Mouse (Mus musculus) midbrain, postnatal 0 days (tissue): ENCODE data around the gene Sptlc3. TPM values are rescaled to one million over a fixed set of nuclear protein-coding genes. Genes with fewer than 3 reads are reported as not detected.
A peak's percentile ranks its signal among the peaks of the same experiment; 100 is the strongest.

Source experiments
- ATAC-seq: fragments of 200-750 bp; cut with Nextera tagmentation; 2 replicates; pipeline ENCODE4 v1.8.0; 2017; ENCODE audit warnings: moderate number of reproducible peaks, mild to moderate bottlenecking, moderate TSS enrichment, moderate library complexity; ENCODE audit not compliant: low FRiP score
- DNase-seq: peaks from one replicate; pipeline ENCODE4 v3.0.0-alpha.2; 2015; ENCODE audit warnings: low spot score
- H3K27ac ChIP-seq: fragments of 300-500 bp; sonication (generic); 2 replicates; pipeline ENCODE4 v1.5.1; 2014; ENCODE audit warnings: low read depth, mild to moderate bottlenecking, low read length, mixed read lengths
- H3K27me3 ChIP-seq: fragments of 300-500 bp; sonication (generic); 2 replicates; pipeline ENCODE4 v1.6.1; 2014; ENCODE audit warnings: low read length, control low read depth, mixed read lengths; ENCODE audit not compliant: insufficient read depth
- H3K36me3 ChIP-seq: fragments of 300-500 bp; sonication (generic); 2 replicates; pipeline ENCODE4 v1.6.1; 2014; ENCODE audit warnings: low read length, control low read depth, mixed read lengths; ENCODE audit not compliant: insufficient read depth
- H3K4me1 ChIP-seq: fragments of 300-500 bp; sonication (generic); 2 replicates; pipeline ENCODE4 v1.6.1; 2014; ENCODE audit warnings: mild to moderate bottlenecking, control low read depth, antibody characterized with exemption, low read length, mixed read lengths; ENCODE audit not compliant: insufficient read depth
- H3K4me2 ChIP-seq: fragments of 300-500 bp; sonication (generic); 2 replicates; pipeline ENCODE4 v1.6.1; 2014; ENCODE audit warnings: low read depth, mild to moderate bottlenecking, low read length, mixed read lengths; ENCODE audit not compliant: poor library complexity, severe bottlenecking
- H3K4me3 ChIP-seq: fragments of 300-500 bp; sonication (generic); 2 replicates; pipeline ENCODE4 v1.5.1; 2014; ENCODE audit warnings: low read depth, mild to moderate bottlenecking, low read length, moderate library complexity
- H3K9ac ChIP-seq: fragments of 300-500 bp; sonication (generic); replicated peaks from 2 replicates; pipeline ENCODE4 v1.6.1; 2014; ENCODE audit warnings: mild to moderate bottlenecking, low read length, moderate library complexity, mixed read lengths; ENCODE audit not compliant: poor library complexity, severe bottlenecking
- H3K9me3 ChIP-seq: fragments of 300-500 bp; sonication (generic); 2 replicates; pipeline ENCODE4 v1.6.1; 2016; ENCODE audit warnings: low read length, control low read depth
- CTCF ChIP-seq: IDR thresholded peaks from 2 replicates; pipeline ENCODE4 v1.5.1; 2016; ENCODE audit warnings: antibody characterized with exemption, mild to moderate bottlenecking
- WGBS: fragments of 180-500 bp; shearing (Covaris S2); extraction: QIAGEN DNeasy Blood & Tissue Kit; methylation state at CpG from one replicate; pipeline ENCODE4 v1.1.7; 2014; 5-methylcytosine and 5-hydroxymethylcytosine counted together
- polyA plus RNA-seq: library from polyadenylated mRNA; unstranded; fragments of >200 nt; fragmentation: Nextera tagmentation; extraction: Ambion mirVana; gene quantifications from 2 replicates; pipeline ENCODE4 v1.2.1, GENCODE M21; 2015
- total RNA-seq: library from RNA; depleted of rRNA; stranded (reverse); fragments of >200 nt; gene quantifications from 2 replicates; pipeline ENCODE4 v1.2.3, GENCODE M21; 2014; rRNA removed

The Sptlc3 gene
- total and polyA plus RNA-seq, 2 experiments from 2014 or later = 0.22 to 0.59 TPM

DNA sequence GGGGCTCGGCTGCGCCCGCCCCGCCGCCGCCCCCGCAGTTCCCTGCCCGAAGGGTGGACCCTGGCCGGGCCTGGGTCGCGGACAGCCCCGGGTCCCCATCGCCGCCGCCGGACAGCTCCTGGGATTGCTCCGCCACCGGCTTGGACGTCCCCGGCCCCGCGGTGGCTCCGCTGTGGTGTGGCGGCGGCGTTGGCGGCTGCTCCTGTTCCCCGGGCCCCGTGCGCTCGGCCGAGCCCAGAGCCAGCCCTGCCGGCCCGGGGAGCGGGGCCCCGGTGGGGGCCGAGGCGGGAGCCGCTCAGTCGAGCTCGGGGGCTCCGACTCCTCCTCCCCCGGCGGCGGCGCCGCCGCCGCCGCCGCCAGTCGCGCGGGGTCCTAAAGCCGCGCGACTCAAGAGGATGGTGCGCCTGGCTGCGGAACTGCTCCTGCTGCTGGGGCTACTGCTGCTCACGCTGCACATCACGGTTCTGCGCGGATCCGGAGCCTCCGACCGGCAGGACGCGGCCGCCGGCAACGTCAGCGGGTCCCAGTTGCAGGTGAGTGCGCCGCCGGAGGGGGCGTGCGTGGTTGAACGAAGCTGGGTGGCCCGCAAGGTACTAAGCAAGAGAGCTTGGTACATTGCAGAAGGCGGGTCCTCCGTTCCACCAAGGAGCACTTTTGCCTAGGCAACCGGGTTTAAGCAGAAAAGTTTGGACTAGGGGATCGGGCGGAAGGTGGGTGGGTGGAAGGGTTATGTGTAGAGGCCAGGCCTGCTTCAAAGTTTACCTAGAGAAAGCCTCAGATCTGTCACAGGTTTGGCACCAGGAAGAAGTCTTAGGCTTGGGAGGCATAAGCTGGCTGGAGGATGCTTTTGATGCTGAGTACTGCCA is 184.8 kb downstream of the Sptlc3 start:
- Histone ChIP-seq H3K9me3 (no peaks in the 10 kb centered on the region), H3K4me3 (peak overlapping the region; percentile 92), H3K36me3 (no peaks in the 10 kb centered on the region), H3K4me2 (peak overlapping the region; percentile 100), H3K9ac (peak overlapping the region; percentile 65), H3K27me3 (no peaks in the 10 kb centered on the region), H3K4me1 (no peaks in the 10 kb centered on the region), H3K27ac (no peak overlapping the region)
- DNase-seq = peak; percentile 76
- peak; percentile 54 for TF ChIP-seq CTCF
- WGBS = under 1% methylated on average over 77 of the region's 84 CpGs
- peak; percentile 90 for ATAC-seq

DNA sequence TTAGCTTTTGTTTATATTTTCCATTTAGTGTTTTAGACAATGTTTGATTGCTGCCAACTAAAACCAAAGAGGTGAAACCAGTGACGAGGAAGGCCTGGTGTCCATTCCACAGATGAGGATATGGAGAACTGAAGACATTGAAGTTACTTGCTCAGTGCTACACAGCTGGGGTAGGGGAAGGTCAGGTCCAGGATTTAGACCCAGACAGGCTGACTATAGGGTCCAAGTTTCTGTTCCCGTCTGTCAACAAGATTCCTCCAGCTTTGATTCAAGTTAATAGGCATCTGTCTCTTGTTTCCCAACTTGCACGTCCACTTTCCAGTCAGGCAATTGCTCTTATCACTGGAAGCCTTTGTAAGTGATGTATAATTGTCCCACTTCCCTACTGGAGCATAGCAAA is 188.8 kb downstream of the Sptlc3 start:
- no peak for ATAC-seq
- Histone ChIP-seq H3K4me3 (no peak overlapping the region), H3K9me3 (no peaks in the 10 kb centered on the region), H3K27ac (no peak overlapping the region), H3K27me3 (no peaks in the 10 kb centered on the region), H3K4me1 (no peaks in the 10 kb centered on the region), H3K4me2 (no peak overlapping the region), H3K9ac (no peak overlapping the region), H3K36me3 (no peaks in the 10 kb centered on the region)
- 87% methylated on average over 3 of the region's 3 CpGs for WGBS
- no peak for TF ChIP-seq CTCF
- no peak for DNase-seq

Other genes starting within 250 kb of the Sptlc3 start
- 1.3 and 1.7 TPM in 2 replicates for gene Ism1, start 184.3 kb downstream of the Sptlc3 start, total RNA-seq
- gene Ism1, start 184.3 kb downstream of the Sptlc3 start, polyA plus RNA-seq = 0.73 and 0.76 TPM in 2 replicates